Mouse (Mus musculus) intestine, embryonic 14.5 days (tissue): ENCODE results near the gene Fgfr4. TPM values are rescaled to one million over a fixed set of nuclear protein-coding genes. Genes with fewer than 3 reads are reported as not detected.
A peak's percentile ranks its signal among the peaks of the same experiment; 100 is the strongest.
"Not testable (repeated sequence)": the region's sequence is repeated elsewhere in the genome, so short reads cannot be mapped to it uniquely, and the experiment has no call there.

Experiments
- ATAC-seq: fragments of 200-750 bp; cut with Nextera tagmentation; replicated peaks from 2 replicates; pipeline ENCODE4 v1.8.0; 2017; ENCODE audit warnings: low read depth, moderate number of reproducible peaks, moderate TSS enrichment, moderate library complexity; ENCODE audit not compliant: low FRiP score, low TSS enrichment
- DNase-seq: peaks from one replicate; pipeline ENCODE4 v3.0.0-alpha.2; 2018; ENCODE audit warnings: low spot score
- H3K27ac ChIP-seq: fragments of 300-500 bp; sonication (generic); 2 replicates; pipeline ENCODE4 v1.5.1; 2014; ENCODE audit warnings: low read depth, mild to moderate bottlenecking, control low read depth
- H3K27me3 ChIP-seq: fragments of 300-500 bp; sonication (generic); replicated peaks from 2 replicates; pipeline ENCODE4 v1.6.1; 2014; ENCODE audit warnings: low read length, control low read depth; ENCODE audit not compliant: control insufficient read depth, insufficient read depth
- H3K36me3 ChIP-seq: fragments of 300-500 bp; sonication (generic); 2 replicates; pipeline ENCODE4 v1.6.1; 2014; ENCODE audit warnings: low read length, control low read depth; ENCODE audit not compliant: control insufficient read depth, insufficient read depth
- H3K4me1 ChIP-seq: fragments of 300-500 bp; sonication (generic); replicated peaks from 2 replicates; pipeline ENCODE4 v1.6.1; 2014; ENCODE audit warnings: low read length, control low read depth, mixed read lengths; ENCODE audit not compliant: control insufficient read depth, insufficient read depth
- H3K4me2 ChIP-seq: fragments of 300-500 bp; sonication (generic); 2 replicates; pipeline ENCODE4 v1.6.1; 2014; ENCODE audit warnings: low read length
- H3K4me3 ChIP-seq: fragments of 300-500 bp; sonication (generic); 2 replicates; pipeline ENCODE4 v1.5.1; 2014; ENCODE audit warnings: low read depth, low read length, control low read depth, mixed read lengths
- H3K9ac ChIP-seq: fragments of 300-500 bp; sonication (generic); 2 replicates; pipeline ENCODE4 v1.6.1; 2014; ENCODE audit warnings: mild to moderate bottlenecking, low read length
- H3K9me3 ChIP-seq: fragments of 300-500 bp; sonication (generic); 2 replicates; pipeline ENCODE4 v1.6.1; 2016; ENCODE audit warnings: low read length, control low read depth; ENCODE audit not compliant: control insufficient read depth
- WGBS: fragments of 180-500 bp; shearing (Covaris S2); extraction: QIAGEN DNeasy Blood & Tissue Kit; methylation state at CpG from one replicate; pipeline ENCODE4 v1.1.7; 2014; 5-methylcytosine and 5-hydroxymethylcytosine counted together
- polyA plus RNA-seq: library from polyadenylated mRNA; unstranded; fragments of >200 nt; fragmentation: Nextera tagmentation; extraction: Ambion mirVana; gene quantifications from 2 replicates; pipeline ENCODE4 v1.2.1, GENCODE M21; 2014

Fgfr4 gene
- polyA plus RNA-seq, 1 experiment from 2014 or later: 19.5 TPM

DNA sequence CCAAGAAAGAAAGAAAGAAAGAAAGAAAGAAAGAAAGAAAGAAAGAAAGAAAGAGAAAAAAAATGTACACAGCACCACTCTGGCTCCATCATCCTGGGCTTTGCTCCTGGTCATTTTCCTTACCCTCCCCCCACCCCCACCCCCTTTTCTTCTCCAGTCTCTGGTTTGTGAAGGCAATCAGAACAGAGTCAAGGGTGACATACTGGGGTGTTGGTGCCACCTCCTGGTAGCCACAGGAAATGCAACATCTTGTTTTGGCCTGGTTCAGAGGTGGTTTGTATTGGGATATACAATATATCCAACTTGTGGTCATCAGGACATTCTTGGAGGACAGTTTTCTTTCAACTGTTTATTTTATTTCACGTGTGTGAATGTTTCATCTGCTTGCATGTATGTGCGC, 26.1 kb downstream of the Fgfr4 start:
- Histone ChIP-seq H3K4me3 (no peak overlapping the region), H3K27me3 (no peaks in the 10 kb centered on the region), H3K4me1 (peaks cover 3% of the 10 kb centered on the region; the same call in 1 of the 2 replicates), H3K27ac (no peak overlapping the region), H3K36me3 (no peaks in the 10 kb centered on the region), H3K4me2 (no peak overlapping the region), H3K9me3 (no peaks in the 10 kb centered on the region), H3K9ac (no peak overlapping the region)
- WGBS: 33% methylated on average over 2 of the region's 2 CpGs
- ATAC-seq (no peak), DNase-seq (peak; percentile 91)

DNA sequence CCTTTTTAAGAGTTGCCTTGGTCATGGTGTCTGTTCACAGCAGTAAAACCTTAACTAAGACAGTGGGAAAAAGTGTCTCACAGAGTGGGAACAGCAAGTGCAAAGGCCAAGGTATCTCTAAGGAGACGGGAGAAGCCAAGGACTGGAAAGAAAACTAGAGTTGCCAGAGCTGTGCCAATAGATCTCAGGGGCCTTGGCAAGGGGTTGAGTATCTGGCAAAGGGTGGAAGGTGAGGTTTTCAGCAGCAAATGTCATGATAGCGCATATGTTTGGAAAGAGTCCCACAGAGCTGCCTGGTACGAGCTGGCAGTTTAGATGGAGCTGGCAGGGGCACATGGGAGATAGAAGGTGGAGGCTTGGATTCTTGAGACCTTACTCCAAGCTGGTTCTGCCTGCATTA, 27.2 kb downstream of the Fgfr4 start:
- H3K36me3 ChIP-seq: no peaks in the 10 kb centered on the region
- H3K27ac ChIP-seq: no peak overlapping the region
- no peak overlapping the region for H3K4me2 ChIP-seq
- ATAC-seq: no peak
- no peaks in the 10 kb centered on the region for H3K9me3 ChIP-seq
- H3K9ac ChIP-seq: no peak overlapping the region
- H3K27me3 ChIP-seq: no peaks in the 10 kb centered on the region
- H3K4me1 ChIP-seq: peaks cover 3% of the 10 kb centered on the region; the same call in 1 of the 2 replicates
- H3K4me3 ChIP-seq: no peak overlapping the region
- DNase-seq: no peak
- 97% methylated on average over 3 of the region's 3 CpGs for WGBS

DNA sequence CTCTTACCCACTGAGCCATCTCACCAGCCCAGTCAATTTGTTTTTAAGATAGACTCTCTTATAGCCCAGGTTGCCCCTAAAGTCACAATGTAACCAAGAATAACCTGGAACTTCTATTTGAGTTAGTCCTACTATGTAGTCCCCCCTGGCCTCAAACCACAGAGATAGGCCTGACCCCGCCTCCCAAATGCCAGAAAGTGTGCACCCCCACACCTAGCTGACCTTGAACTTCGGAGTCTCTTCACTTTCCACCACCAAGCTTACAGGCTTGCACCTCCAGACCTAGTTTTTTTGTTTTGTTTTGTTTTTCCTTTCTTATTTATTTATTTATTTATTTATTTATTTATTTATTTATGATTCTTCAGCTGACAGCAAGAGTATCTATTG, 29.3 kb downstream of the Fgfr4 start:
- Histone ChIP-seq H3K9ac (peak overlapping the region; percentile 51; the same call in 1 of the 2 replicates), H3K9me3 (no peaks in the 10 kb centered on the region), H3K27ac (peak overlapping the region; percentile 90), H3K36me3 (no peaks in the 10 kb centered on the region), H3K4me1 (peaks cover 3% of the 10 kb centered on the region; the same call in 1 of the 2 replicates), H3K4me2 (peak overlapping the region; percentile 62), H3K4me3 (peak overlapping the region; percentile 33), H3K27me3 (no peaks in the 10 kb centered on the region)
- ATAC-seq (peak; percentile 38), DNase-seq (no peak)
- 77% methylated on average over 2 of the region's 2 CpGs for WGBS

DNA sequence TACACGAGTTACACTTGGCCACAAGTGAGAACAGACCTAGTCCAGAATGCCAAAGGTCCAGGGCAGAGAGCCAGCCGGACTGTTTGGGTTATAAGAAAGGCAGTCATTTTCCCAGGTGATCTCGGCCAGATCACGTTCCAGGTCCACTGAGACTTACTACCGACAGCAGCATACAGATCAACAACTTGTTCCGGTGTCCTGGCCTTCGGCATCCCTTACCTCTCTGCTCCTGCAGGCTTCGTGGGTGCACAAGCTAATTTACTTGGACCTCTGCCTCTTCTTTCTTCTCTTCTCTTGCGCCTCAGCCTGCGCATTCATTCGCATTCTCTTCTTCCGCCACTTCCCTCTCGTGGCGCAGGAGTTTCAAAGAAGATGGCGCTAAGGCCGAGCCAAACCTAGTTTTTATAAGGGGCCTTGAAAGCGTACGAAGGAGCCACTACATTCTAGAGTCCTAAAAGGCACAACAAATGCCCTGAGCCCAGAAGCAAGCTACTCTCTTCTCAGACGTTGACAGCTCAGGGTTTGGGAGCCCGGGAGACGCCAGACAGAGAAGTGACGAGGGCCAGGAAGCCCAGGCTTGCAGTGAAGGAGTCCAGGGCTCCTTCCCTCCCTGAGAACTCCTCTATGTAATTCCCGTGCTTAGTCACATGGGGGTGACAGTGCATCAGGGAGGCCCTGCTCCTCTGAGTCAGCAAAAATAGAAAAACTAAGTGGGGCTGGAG, 29.9 kb downstream of the Fgfr4 start:
- Histone ChIP-seq H3K36me3 (no peaks in the 10 kb centered on the region), H3K4me1 (peaks cover 3% of the 10 kb centered on the region; the same call in 1 of the 2 replicates), H3K9me3 (no peaks in the 10 kb centered on the region), H3K9ac (peak overlapping the region; percentile 51), H3K27ac (peak overlapping the region; percentile 90), H3K4me3 (peak overlapping the region; percentile 33), H3K27me3 (no peaks in the 10 kb centered on the region), H3K4me2 (peak overlapping the region; percentile 62)
- ATAC-seq: peak; percentile 86
- DNase-seq: peak; percentile 92
- WGBS: 3% methylated on average over 23 of the region's 23 CpGs

DNA sequence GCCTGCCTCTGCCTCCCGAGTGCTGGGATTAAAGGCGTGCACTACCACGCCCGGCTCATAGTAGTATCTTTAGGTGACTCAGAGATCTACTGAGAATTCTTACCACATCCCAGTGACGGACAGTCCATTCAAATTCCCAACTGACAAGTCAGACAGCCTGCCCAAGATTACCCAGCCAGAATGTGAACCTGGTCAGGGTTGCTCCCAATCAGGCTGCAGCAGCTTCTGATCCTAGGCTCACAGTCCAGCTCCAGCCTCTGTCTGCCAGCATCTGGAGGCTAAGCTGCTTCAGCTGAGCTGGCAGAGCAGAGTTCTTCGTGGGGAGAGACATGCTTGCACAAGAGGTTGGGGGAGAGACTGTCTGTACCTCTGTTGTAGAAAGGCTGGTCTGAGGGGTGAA, 30.9 kb downstream of the Fgfr4 start:
- Histone ChIP-seq H3K9me3 (no peaks in the 10 kb centered on the region), H3K4me2 (no peak overlapping the region), H3K27me3 (no peaks in the 10 kb centered on the region), H3K9ac (no peak overlapping the region), H3K27ac (no peak overlapping the region), H3K4me3 (no peak overlapping the region), H3K4me1 (peaks cover 3% of the 10 kb centered on the region; the same call in 1 of the 2 replicates), H3K36me3 (no peaks in the 10 kb centered on the region)
- ATAC-seq (no peak), DNase-seq (no peak)
- WGBS: 82% methylated on average over 6 of the region's 6 CpGs

DNA sequence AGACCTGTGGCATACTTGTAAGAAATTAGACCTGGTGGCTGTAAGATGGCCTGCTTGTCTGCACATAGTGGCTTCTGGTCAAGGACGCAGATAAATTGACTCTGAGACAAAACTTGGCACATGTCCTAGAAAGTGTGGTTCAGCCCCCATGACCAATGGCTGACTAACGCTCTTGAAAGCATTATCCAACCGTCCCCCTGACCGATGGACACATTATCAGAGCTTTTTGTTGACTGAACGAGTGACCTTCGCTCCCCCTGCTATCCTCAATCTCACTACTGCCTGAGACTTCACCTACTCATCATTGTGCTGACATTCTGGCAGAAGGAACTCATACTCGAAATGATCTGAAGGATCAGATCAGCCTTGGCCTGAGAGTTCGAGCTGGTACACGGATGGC, 34.6 kb downstream of the Fgfr4 start:
- H3K36me3 ChIP-seq, H3K9me3 ChIP-seq, ATAC-seq, H3K4me3 ChIP-seq, H3K27ac ChIP-seq, H3K27me3 ChIP-seq, H3K9ac ChIP-seq, H3K4me2 ChIP-seq, DNase-seq: not testable (repeated sequence)
- H3K4me1 ChIP-seq: peaks cover 10% of the 10 kb centered on the region
- 39% methylated on average over 2 of the region's 9 CpGs for WGBS

DNA sequence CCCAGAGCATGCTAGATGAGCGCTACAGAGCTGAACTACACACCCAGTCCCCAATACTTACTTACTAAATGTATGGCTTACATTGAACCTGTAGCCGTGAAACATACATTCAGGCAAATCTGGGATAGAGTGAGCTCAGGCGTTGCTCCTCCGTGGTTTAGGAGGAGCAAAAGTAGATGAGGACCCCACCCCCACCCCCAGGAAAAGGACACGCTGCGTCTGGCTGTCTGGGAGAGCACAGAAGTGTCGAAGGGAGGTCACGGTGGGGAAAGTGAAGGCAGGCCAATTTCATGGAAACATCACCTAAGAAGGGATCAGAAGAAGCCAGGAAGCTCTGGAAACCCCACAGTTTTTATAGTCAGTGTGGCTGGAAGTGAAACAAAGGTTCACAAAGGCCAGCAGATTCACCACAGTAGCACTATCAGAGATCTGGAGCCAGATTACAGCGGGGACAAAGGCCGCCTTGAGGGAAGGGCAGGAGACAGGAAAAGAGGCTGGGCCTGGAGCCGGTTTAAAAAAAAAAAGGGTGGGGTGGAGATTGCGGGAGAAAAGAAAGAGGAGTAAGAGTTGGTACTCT, 37.2 kb downstream of the Fgfr4 start:
- Histone ChIP-seq H3K27ac (peak overlapping the region; percentile 95), H3K4me3 (peak overlapping the region; percentile 47), H3K27me3 (no peaks in the 10 kb centered on the region), H3K9me3 (no peaks in the 10 kb centered on the region), H3K36me3 (no peaks in the 10 kb centered on the region), H3K4me2 (peak overlapping the region; percentile 69), H3K4me1 (peaks cover 9% of the 10 kb centered on the region), H3K9ac (peak overlapping the region; percentile 76)
- WGBS: 2% methylated on average over 12 of the region's 12 CpGs
- ATAC-seq: 0 out of 2 replicates have a peak, but pooled peaks have one; percentile 12
- DNase-seq: no peak

DNA sequence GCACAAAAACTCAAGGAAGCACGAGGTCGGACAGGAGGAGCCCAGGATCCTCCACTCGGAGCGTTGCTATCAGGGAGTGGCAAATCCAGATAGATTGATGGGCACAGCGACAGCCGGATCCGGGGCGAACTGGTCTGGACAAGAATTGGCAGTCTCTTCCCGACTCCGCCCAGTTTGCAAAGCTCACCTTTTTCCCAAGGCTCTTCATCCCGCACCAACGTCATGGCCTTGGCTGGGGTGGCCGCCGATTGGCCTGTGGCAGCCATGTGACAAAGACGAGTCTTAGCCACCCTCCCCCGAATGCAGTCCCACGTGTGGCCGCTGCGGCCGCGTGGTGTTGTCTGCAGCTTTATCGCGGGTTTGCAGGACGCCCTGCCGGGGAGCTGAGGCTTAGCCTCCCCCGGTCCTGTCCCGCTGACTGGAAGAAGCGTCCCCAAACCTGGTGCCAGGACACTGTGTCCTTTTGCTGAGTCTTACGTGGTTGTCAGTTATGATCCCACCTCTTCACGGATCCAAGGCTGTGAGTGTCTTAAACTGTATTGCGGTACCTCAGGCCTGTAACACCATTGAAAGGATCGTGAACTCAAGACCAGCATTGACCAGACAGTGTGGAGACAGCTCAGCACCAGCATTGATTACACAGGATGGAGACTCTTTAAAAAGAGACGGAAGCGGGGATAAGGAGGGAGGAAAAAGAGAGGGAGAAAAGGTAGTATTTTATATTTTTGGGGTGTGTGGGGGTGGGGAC, 37.9 kb downstream of the Fgfr4 start:
- DNase-seq (peak; percentile 93), ATAC-seq (peak; percentile 99)
- Histone ChIP-seq H3K27ac (peak overlapping the region; percentile 95), H3K9ac (peak overlapping the region; percentile 76), H3K4me3 (peak overlapping the region; percentile 47), H3K4me1 (peaks cover 9% of the 10 kb centered on the region), H3K36me3 (no peaks in the 10 kb centered on the region), H3K4me2 (peak overlapping the region; percentile 69), H3K27me3 (no peaks in the 10 kb centered on the region), H3K9me3 (no peaks in the 10 kb centered on the region)
- 2% methylated on average over 34 of the region's 34 CpGs for WGBS
